Mouse (Mus musculus) C2C12 (cell line): Measurements from ENCODE around the gene Mctp2.

Source experiments
- CTCF ChIP-seq: IDR thresholded peaks from one replicate; pipeline ENCODE4 v1.5.1; 2011; ENCODE audit not compliant: control insufficient read depth, insufficient read depth, insufficient read length
- MAX ChIP-seq: IDR thresholded peaks from one replicate; pipeline ENCODE4 v1.6.1; 2011; ENCODE audit warnings: mild to moderate bottlenecking, control low read depth
- USF1 ChIP-seq: IDR thresholded peaks from one replicate; pipeline ENCODE4 v1.6.1; 2011; ENCODE audit warnings: low read depth, mild to moderate bottlenecking, control low read depth, moderate library complexity

DNA sequence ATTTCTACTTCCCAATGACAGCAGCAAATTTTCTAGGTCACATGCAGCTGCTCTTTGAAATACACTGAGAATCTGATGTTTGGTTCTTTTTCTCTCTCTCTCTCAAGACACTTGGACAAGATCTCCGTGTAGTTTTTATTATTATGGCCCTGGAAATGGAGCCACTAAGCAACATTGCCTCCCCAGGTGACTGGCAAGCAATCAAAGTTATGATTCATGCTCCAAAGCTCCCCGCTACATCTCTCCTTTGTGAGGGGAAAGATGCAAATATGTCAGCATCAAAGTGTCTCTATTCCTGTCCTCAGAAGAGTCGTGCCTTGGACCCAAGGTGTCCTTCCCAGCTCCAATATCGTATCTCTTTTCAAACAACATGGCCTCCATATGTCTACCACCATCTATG lies 14.5 kb upstream of the Mctp2 start:
- TF ChIP-seq MAX (no peak), CTCF (no peak), USF1 (no peak)
